ENCODE assay signal across 8 mouse cellular contexts in the genomic region with DNA sequence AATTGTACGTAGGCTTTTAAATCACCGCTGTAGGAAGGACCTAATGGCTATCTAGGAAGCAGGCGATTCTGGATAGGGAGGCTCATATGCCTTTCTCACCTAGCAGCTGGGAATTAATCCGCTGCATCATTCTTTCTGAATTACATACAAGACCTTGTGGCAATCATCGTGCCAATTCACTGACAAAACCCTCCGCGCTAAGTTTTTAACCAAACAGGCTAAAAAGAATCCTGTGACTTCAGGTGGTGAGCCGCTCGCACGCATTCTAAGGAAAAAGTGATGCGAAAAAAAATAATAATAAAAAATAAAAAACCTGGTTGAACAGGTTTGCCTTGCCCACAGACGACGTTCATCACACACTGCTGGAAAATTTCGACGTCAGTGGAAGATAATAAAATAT. TPM values are rescaled to one million over a fixed set of nuclear protein-coding genes. Genes with fewer than 3 reads are reported as not detected.
DNase-seq lines count a peak whose midpoint lies in the region; ATAC-seq and TF ChIP-seq lines count a peak whose summit lies in the region.

No protein-coding gene starts in this region.

- H3K4me2 ChIP-seq in embryonic facial prominence, embryonic 13.5 days: peak overlapping the region; percentile 93
- peak overlapping the region; percentile 97 for H3K4me2 ChIP-seq in intestine, postnatal 0 days (replicated peaks; ENCODE audit: low read depth)
- peak overlapping the region; percentile 86 for H3K4me2 ChIP-seq in midbrain, embryonic 12.5 days (replicated peaks)

- no peak for TF ChIP-seq CTCF in intestine, postnatal 0 days (IDR thresholded peaks at IDR 0.05; ENCODE audit: low read depth)

- 2% methylated on average over 15 of the region's 15 CpGs for WGBS in embryonic facial prominence, embryonic 13.5 days
- WGBS in intestine, postnatal 0 days: 7% methylated on average over 15 of the region's 15 CpGs
- 1% methylated on average over 15 of the region's 15 CpGs for whole genome bisulfite sequencing in midbrain, embryonic 12.5 days

- peaks cover 14% of the 10 kb centered on the region; the same call in 1 of the 2 replicates for H3K4me1 ChIP-seq in embryonic facial prominence, embryonic 13.5 days
- peaks cover 4% of the 10 kb centered on the region; the same call in 1 of the 2 replicates for H3K4me1 ChIP-seq in intestine, postnatal 0 days (replicated peaks; ENCODE audit: control insufficient read depth, insufficient read depth, low read length)
- peaks cover 16% of the 10 kb centered on the region for H3K4me1 ChIP-seq in midbrain, embryonic 12.5 days

- intact Hi-C loops in left cerebral cortex, postnatal 14 days (cut with DNase I): loop anchor here (2.0 to 10.0 kb wide), 3 partner anchors 37 to 422 kb away; no protein-coding TSS in a partner anchor
- intact Hi-C loops in left cerebral cortex, postnatal 10 days (cut with DNase I): loop anchor here (5.0 kb wide), 2 partner anchors 83 to 207 kb away; no protein-coding TSS in a partner anchor
- intact Hi-C loops in gastrocnemius, postnatal 36 days (cut with DNase I): loop anchor here (5.0 kb wide), 1 partner anchor 422 kb away; no protein-coding TSS in a partner anchor

- no peak overlapping the region for H3K27ac ChIP-seq in embryonic facial prominence, embryonic 13.5 days
- H3K27ac ChIP-seq in intestine, postnatal 0 days (ENCODE audit: low read depth, low read length): 0 out of 2 replicates have a peak overlapping the region, but pooled peaks have one; percentile 94
- no peak overlapping the region for H3K27ac ChIP-seq in midbrain, embryonic 12.5 days (replicated peaks)

- peak overlapping the region; percentile 87 for H3K4me3 ChIP-seq in embryonic facial prominence, embryonic 13.5 days
- H3K4me3 ChIP-seq in intestine, postnatal 0 days (ENCODE audit: low read depth, low read length): peak overlapping the region; percentile 93
- peak overlapping the region; percentile 86 for H3K4me3 ChIP-seq in midbrain, embryonic 12.5 days

- peak overlapping the region; percentile 94 for H3K9ac ChIP-seq in embryonic facial prominence, embryonic 13.5 days
- H3K9ac ChIP-seq in intestine, postnatal 0 days (ENCODE audit: low read depth, low read length): no peak overlapping the region
- peak overlapping the region; percentile 94 for H3K9ac ChIP-seq in midbrain, embryonic 12.5 days (replicated peaks)

- ATAC-seq in embryonic facial prominence, embryonic 13.5 days (ENCODE audit: insufficient number of reproducible peaks, insufficient read depth, low FRiP score, low TSS enrichment, low read depth): no peak
- no peak for ATAC-seq in intestine, postnatal 0 days
- no peak for ATAC-seq in midbrain, embryonic 12.5 days (ENCODE audit: low FRiP score, low read depth)

- H3K36me3 ChIP-seq in embryonic facial prominence, embryonic 13.5 days: 0 out of 2 replicates have a peak, but pooled peaks cover 7% of the 10 kb centered on the region
- 0 out of 2 replicates have a peak, but pooled peaks cover 3% of the 10 kb centered on the region for H3K36me3 ChIP-seq in intestine, postnatal 0 days (ENCODE audit: control insufficient read depth, insufficient read depth)
- no peaks in the 10 kb centered on the region for H3K36me3 ChIP-seq in midbrain, embryonic 12.5 days

- no peaks in the 10 kb centered on the region for H3K9me3 ChIP-seq in embryonic facial prominence, embryonic 13.5 days
- no peaks in the 10 kb centered on the region for H3K9me3 ChIP-seq in intestine, postnatal 0 days (ENCODE audit: control insufficient read depth)
- H3K9me3 ChIP-seq in midbrain, embryonic 12.5 days: no peaks in the 10 kb centered on the region

- peak; percentile 26 to 63 for DNase-seq in left cerebral cortex, postnatal 14 days (ENCODE audit: low spot score in 2 of 2)
- DNase-seq in left cerebral cortex, postnatal 10 days (ENCODE audit: extremely low spot score in 1 of 2, low spot score in 2 of 2): no peak
- DNase-seq in ZHBTc4 (ENCODE audit: low read depth, low spot score): peak; percentile 2
- DNase-seq in yolk sac, embryonic 10.5 days (ENCODE audit: low spot score): no peak
- DNase-seq in gastrocnemius, postnatal 36 days: no peak

- no peaks in the 10 kb centered on the region for H3K27me3 ChIP-seq in embryonic facial prominence, embryonic 13.5 days
- no peaks in the 10 kb centered on the region for H3K27me3 ChIP-seq in intestine, postnatal 0 days (replicated peaks; ENCODE audit: control insufficient read depth, insufficient read depth, low read length)
- no peaks in the 10 kb centered on the region for H3K27me3 ChIP-seq in midbrain, embryonic 12.5 days

RNA-seq across cellular contexts. Expression of a gene that starts 1.1 kb away (rescaled TPM):
- 100 to 1,000 TPM in 1 of 2 experiments, 10 to 100 TPM in 1; 97.2 to 101 TPM for total RNA-seq in left cerebral cortex, postnatal 14 days (2021)
- 10 to 100 TPM; 91.6 to 96.0 TPM for total RNA-seq in left cerebral cortex, postnatal 10 days (2021)
- polyA plus RNA-seq in embryonic facial prominence, embryonic 13.5 days (2015; fragmentation: Nextera tagmentation; extraction: Ambion mirVana): 6.2 and 7.4 TPM in 2 replicates
- 3.9 and 4.6 TPM in 2 replicates for polyA plus RNA-seq in intestine, postnatal 0 days (2015; fragmentation: Nextera tagmentation; extraction: Ambion mirVana)
- polyA plus RNA-seq in midbrain, embryonic 12.5 days (2016; fragmentation: Nextera tagmentation; extraction: Ambion mirVana): 9.7 and 9.9 TPM in 2 replicates
- total RNA-seq in gastrocnemius, postnatal 36 days (2021): 1 to 10 TPM; 7.9 to 8.5 TPM

Comparison
In these comparisons a context has a peak if more than half of its experiments do, and no peak if none do; other contexts are left out.
1. DNase-seq: peak in left cerebral cortex, postnatal 14 days (2 of 2) and ZHBTc4 (single experiment); none in left cerebral cortex, postnatal 10 days (0 of 2), yolk sac, embryonic 10.5 days (single experiment) and gastrocnemius, postnatal 36 days (0 of 2).
2. RNA of a gene that starts 1.1 kb away (total RNA-seq): 97.2 to 101 TPM in left cerebral cortex, postnatal 14 days and 91.6 to 96.0 TPM in left cerebral cortex, postnatal 10 days; 7.9 to 8.5 TPM in gastrocnemius, postnatal 36 days; every median in the first group is over 4 times any median in the second.
3. Peak in every context shown above with its lines, with median percentiles within 50 percentile points of each other: H3K4me2 ChIP-seq and H3K4me3 ChIP-seq.